Mouse (Mus musculus): ENCODE results near the gene Susd2. TPM values are rescaled to one million over a fixed set of nuclear protein-coding genes. Genes with fewer than 3 reads are reported as not detected.

The Susd2 gene
- total RNA-seq, 2 experiments from 2014 or later: 0.94 to 2.3 TPM

DNA sequence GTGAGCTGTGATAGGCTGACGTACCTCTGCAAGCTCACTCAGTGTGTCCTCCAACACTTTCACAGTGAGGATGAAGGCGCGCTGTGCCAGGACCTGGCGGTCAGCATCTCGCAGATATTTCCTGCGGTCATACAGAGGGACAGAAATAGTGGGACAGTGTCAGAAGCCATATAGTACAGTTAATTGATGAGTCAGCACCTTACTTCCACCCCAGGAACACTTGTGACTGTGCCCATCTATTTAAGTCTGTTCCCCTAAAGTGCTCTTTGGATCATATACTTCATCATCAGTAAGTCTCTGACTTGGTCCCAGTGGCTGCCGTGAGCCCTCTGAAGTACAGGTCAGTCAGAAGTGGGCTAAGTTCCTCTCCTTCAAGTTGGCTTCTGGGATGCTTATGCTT is 14.0 kb upstream of the Susd2 start:
- ATAC-seq (replicated peaks; ENCODE audit: low FRiP score, low TSS enrichment, poor library complexity, severe bottlenecking): no peak

DNA sequence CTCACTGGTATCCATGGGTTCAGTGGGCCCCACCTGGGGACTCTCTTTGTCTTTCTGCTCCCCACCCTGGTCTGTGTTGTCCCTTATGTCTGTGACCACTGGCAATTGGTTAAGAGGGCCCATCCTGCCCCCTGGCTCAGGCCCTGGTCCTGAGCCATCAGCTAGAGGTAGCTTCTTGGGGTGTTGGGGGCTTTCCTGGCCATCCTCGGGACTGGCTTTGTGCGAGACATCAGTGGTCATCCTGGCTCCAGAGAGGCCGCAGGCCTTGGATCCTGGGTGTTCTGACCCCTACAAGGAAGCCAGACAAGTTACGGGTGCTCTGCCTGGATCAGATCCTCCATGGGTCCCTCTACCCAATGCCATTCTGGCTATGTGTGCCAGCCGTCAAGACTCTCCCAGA is 13.4 kb upstream of the Susd2 start:
- no peak for ATAC-seq (replicated peaks; ENCODE audit: low FRiP score, low TSS enrichment, poor library complexity, severe bottlenecking)

DNA sequence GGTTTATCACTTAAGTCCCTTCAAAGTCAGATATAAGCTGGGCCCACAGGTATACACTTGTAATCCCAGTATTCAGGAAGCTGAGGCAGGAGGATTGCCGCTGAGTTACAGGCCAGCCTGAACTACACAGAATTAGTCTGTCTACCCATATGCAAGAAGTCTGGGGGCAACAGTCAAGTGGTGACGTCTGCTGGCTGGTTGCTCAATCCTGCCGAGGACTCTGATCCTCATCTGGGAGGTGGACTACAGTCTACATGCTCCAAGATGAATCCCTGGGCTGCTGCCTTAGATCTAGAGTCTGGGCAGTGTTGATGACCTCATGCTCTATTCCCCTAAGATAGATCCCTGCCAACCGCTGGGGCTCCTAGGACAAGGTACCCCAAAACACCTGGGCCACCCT is 10.2 kb upstream of the Susd2 start:
- no peak for ATAC-seq (replicated peaks; ENCODE audit: low FRiP score, low TSS enrichment, poor library complexity, severe bottlenecking)

DNA sequence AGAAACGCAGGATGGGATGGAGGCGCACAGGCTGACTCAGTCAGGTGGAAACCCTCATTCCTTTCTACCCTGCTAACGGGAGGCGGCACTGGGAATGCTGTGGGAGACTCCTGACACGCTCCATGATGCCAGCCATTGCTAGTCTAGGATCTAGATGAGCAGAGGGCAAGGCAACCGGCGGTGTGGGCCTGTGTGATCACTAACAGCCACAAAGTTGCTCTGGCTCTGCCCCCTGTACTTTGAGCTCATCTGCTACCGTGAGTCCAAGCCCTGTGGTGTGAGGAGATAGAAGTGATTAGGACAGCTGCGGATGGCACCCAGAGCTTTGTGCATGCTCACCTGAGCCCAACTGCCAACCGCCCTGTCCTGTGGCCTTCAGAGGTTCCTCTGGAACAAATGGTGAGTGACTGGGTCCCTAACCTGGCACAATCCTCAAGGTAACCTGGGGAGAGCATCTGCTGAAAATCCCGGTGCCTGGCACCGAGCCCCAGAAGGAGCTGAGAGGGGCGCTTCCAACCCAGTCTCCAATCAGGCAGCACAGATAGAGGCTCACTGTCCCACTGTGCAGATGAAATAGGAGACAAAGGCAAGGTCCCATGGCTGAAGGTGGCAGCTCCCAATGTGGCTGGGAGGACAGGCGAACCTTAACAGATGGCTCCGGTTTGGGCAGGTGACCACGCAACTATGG is 7.7 kb upstream of the Susd2 start:
- no peak for ATAC-seq (replicated peaks; ENCODE audit: low FRiP score, low TSS enrichment, poor library complexity, severe bottlenecking)

DNA sequence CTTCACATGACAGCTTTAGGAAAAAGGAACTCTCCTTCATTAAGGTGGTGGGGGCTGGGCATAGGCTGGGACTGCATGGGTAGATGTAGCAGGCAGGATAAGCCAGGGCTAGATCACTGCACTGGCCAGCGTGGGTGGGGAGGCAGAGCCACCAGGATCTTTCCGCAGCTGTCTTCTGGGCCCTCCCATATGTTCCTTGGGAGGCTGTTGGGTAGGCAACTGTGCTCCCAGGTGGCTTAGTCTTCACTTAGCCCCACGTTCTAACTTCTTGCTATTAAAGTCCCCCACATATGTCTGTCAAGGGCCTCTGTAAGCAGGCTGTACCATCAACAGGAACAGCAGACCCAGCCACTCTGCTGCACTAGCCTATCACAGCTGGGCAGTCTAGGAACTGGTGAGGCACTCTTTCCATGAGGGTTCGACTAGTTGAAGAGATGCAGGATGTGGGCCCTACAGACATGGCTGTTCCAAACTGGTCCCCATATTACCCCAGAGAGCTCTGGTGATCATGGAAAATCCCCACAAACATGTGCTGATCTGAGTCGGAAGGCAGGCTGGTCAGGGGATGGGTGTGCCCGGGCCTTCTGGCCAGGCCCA is 6.6 kb upstream of the Susd2 start:
- no peak for ATAC-seq (replicated peaks; ENCODE audit: low FRiP score, low TSS enrichment, poor library complexity, severe bottlenecking)

DNA sequence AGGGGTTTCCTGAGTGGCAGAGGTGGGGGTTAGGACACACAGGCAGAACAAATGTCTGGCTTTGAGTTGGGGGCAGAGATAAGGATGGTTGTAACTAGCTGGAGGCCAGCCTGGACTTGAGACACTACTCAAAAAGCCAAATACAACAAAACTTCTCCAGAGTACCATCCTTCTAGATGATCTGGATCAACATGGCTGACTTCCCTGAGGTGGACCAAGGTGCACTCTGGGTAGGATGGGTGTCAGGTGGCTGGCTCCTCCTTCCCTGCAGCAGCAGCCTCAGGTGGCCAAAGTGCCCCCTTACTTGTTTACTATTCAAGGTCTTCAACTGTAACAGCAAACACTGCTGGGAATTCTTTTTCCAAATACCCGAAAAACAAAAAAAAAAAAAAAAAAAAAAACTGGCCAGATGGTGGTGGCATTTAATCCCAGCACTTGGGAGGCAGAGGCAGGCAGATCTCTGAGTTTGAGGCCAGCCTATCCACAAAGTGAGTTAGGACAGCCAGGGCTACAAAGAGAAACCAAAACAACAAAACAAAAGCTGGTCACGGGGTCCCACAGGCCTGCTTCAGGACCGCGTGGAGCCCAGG is 5.7 kb upstream of the Susd2 start:
- no peak for ATAC-seq (replicated peaks; ENCODE audit: low FRiP score, low TSS enrichment, poor library complexity, severe bottlenecking)

DNA sequence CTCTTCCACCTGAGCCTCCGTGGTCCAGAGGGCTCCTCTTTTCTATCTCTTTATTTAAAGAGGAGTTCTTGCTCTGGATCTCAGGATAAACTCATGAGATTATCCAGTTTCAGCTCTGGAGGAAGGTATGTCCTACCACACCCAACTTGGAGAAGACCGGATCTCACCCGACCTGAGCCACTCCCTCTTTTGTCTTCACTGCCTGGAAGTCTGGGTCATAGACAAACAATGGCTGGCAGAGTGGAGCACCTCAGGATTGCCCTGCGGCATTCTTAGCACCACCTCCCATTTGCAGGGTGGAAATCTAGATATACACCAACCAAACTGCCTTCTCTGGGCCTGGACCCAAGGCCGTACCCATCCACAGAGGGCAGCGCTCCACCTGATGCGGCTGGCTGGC is 5.2 kb upstream of the Susd2 start:
- no peak for ATAC-seq (replicated peaks; ENCODE audit: low FRiP score, low TSS enrichment, poor library complexity, severe bottlenecking)

DNA sequence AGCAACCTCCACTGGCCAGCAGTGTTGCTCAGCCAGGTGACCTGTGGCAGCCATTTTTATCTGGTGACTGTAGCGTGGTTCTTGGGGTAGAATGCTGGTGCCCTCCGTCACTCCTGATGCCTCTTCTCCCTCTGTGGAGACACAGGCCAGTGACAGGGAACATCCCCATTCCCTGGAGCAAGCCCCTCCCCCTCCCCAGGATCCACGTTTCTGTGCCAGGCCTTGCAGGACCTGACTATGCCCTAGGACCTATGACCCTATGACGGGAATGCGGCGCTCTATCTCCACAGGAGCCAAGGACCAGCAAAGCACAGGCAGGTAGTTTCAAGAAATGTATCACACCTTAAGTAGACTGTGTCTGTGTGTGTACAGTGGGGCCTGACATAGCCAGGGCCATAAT is 4.3 kb upstream of the Susd2 start:
- ATAC-seq (replicated peaks; ENCODE audit: low FRiP score, low TSS enrichment, poor library complexity, severe bottlenecking): no peak

DNA sequence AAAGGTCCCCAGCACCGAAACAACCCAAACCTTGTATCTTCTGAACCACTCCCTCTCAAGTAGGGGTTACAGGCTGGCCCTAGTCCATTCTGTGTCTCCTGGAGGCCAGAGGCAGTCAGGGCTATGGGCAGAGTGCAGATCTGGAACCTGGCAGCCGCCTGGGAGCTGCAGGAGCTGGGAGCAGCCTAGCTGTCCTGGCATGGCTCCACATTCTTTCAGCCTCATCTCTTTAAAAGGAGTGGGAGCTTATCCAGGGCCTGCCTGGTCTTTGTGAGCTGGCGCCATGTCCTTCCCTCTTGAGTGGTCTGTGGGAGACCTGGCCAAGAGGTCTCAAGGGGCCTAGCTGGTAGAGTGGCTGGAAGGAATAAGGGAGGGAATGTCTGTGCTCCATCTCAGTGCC is 3.6 kb upstream of the Susd2 start:
- no peak for ATAC-seq (replicated peaks; ENCODE audit: low FRiP score, low TSS enrichment, poor library complexity, severe bottlenecking)

DNA sequence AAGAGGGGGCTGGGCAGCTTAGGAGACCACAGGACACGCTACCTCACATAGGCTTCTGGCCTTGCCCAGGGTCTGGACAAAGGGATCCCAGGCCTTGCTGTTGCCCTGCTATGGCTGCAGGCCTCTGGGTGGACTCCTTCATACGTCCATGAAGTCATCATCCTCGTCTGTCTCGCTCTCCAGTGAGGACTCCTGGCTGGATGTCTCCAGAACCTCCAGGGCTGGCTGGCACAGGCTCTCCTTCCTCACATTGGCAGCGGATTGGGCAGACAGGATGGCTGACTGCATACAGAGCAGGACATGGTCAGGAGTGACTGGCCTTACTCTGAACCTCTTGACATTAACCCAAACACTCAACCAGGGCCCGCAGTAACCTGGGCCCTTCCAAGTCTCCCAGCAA is 2.6 kb upstream of the Susd2 start:
- ATAC-seq (replicated peaks; ENCODE audit: low FRiP score, low TSS enrichment, poor library complexity, severe bottlenecking): no peak

DNA sequence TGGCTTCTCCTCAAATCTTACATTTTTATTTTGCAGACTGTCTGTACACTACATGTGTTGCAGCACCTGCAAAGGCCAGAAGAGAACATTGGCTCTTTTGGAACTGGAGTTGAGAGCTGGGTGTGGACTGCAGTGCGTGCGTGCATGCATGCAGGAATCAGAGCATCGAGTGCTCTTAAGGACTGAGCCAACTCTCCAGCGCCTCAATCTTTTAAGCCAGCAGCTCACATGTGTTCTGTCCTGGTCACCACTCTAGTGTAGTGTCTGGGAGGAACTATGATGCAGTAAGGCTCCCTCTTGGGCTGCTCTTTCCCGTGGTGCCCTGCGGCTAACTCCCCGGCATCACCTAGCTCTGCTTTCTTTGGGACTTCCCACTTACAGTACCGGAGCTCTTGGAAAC is 1.8 kb upstream of the Susd2 start:
- ATAC-seq (replicated peaks; ENCODE audit: low FRiP score, low TSS enrichment, poor library complexity, severe bottlenecking): no peak

DNA sequence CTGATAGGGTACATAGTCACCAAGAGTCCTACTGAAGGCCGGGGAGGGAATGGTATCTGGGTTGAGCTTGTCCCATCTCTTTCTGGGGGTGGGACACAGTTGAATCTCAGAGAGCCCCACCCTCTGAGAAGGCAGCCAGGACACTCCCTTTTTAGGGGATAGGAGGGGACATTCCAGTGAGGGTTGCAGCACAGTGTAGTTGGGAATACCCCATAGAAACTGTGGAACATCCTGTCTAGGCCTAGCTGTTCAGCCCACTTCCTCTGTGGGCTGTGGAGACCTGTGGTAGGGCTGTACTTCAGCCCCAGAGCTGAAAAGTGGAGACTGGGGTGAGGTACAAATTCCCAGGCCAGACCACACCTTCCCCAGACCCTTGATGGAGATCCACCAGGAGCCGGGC is 917 bp downstream of the Susd2 start:
- no peak for ATAC-seq (replicated peaks; ENCODE audit: low FRiP score, low TSS enrichment, poor library complexity, severe bottlenecking)

DNA sequence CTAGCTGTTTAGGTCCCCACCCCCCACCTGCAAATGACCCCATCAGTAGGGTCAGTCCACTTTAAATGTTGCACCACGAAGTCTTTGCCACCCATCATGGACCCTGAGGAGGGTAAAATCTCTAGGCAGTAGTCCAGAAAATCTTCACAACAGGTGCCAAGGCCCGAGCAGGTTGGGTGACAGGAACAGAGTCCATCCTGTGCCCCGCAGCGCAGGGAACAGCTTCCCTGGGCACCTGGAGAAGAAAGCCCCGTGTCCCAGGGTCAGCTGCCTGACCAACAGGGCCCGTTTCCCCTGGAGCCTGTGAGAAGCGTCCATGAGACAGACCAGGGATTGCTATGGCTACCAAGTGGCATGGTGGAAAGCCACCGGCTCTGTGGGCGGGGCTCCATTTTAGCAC is 1.4 kb downstream of the Susd2 start:
- no peak for ATAC-seq (replicated peaks; ENCODE audit: low FRiP score, low TSS enrichment, poor library complexity, severe bottlenecking)

DNA sequence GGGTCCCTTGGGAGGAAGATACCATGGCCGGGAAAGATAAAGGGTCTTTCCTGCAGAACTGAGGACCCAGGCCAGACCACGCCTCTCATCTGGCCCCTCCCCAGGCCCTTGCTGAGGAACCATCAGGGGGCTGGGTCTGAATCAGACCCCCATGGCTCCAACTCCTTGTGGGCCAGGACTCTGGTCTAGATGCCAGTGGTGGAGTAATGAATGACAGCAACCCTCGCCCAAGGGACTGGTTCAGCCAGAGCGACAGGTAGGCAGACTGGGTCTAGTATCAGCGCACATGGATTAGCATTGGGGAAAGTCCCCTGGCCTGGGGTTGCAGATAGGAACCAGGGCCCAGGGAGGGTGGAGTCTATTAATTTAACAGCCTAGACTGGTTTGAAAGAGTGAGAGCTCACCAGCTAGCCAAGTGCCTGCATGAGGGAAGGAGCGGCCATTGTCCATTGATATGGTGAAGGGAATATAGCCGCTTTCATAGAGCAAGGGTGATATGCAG is 2.0 kb downstream of the Susd2 start:
- ATAC-seq (replicated peaks; ENCODE audit: low FRiP score, low TSS enrichment, poor library complexity, severe bottlenecking): peak; percentile 65

DNA sequence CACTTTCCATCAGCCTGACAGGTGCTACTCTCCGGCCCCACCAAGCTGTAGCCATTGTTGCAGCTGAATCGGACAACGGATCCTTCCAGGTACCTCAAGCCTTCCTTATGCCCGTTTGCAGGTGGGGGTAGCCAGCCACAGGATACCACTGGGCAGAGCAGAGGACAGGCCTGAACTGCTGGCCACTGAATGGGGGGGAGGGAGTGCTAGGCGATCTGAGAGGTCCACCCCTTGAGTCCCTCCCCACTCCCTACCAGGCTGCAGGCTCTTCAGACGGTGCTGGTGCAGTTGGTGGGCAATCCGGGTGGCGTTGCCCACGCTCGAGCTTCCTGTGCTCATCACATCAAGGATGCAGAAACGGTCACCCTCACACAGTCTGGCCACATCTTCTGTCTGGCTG is 6.1 kb downstream of the Susd2 start:
- no peak for ATAC-seq (replicated peaks; ENCODE audit: low FRiP score, low TSS enrichment, poor library complexity, severe bottlenecking)

DNA sequence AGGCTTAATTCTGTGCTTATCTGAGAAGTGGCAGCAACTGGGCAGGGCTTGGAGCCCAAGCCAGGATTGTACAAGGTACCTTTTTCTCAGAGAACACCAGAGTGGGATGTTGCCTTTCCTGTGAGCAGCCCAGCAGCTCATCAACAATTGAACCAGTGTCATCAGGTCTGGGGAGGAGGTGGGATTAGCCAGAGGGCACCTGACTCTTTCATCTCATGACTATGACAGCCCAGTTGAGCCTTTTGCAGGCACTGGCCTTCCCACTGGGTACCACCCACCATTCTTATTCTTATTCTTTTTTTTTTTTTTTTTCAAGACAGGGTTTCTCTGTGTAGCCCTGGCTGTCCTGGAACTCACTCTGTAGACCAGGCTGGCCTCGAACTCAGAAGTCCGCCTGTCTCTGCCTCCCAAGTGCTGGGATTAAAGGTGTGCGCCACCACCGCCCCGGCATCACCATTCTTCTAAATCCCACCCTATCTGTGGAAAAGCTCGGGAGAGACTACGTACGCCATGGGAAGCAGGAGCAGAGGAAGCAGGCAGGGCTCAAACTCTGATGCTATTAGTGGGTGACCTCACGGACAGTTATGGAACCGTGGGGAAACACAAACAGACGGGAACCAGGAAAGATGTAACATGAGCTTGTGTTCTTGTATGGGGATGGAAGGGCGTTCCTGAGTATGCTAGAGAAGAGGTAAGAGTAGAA is 7.6 kb downstream of the Susd2 start:
- ATAC-seq (replicated peaks; ENCODE audit: low FRiP score, low TSS enrichment, poor library complexity, severe bottlenecking): no peak

DNA sequence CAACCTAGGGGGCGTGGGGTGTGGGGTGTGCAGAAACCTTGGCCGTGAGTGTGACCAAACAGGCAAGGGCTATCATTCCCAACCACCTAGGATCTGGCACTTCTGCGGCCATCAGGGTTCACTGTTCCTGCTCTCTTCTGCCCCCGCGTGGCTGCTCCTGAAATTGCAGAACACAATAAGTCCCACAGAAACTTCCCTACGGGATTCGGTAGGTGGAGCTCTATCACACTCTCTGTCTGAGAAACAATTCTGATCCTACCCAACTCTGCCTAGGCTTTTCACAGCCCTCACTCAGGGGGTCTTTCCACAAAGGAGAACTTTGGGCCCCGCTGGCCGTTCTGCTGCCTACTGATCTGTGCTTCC is 8.1 kb downstream of the Susd2 start:
- peak; percentile 76 for ATAC-seq (replicated peaks; ENCODE audit: low FRiP score, low TSS enrichment, poor library complexity, severe bottlenecking)

DNA sequence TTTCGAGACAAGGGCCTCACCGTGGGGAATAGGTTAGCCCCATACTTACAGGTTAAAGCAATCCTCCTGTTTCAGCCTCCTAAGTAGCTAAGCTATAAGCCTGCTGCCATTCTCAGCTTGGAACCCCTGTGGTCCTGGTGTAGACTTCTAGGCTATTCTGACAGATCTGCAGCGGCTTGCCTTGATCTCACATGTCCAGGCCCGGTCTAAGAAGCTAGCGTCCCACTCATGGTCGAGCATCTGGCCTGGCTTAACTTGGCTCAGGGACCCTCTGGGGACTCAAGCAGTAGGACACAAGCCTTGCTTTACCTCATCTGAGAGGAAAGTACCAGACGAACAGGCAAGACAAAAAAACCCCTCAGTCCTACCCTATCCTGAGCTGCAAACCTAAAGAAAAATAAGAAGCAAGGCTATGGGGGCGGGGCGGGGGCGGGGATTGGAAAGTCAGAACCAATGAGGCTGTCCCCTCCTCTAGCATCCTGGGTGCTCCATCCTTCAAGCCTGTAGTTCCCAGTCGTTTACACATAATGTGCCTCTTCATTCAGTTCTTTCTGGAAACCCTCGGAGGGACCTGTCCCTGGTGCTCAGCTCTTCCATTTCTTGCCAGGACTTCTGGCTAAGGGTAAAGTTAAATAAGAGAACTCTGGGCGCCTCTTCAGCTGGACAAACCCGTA is 8.7 kb downstream of the Susd2 start:
- no peak for ATAC-seq (replicated peaks; ENCODE audit: low FRiP score, low TSS enrichment, poor library complexity, severe bottlenecking)

DNA sequence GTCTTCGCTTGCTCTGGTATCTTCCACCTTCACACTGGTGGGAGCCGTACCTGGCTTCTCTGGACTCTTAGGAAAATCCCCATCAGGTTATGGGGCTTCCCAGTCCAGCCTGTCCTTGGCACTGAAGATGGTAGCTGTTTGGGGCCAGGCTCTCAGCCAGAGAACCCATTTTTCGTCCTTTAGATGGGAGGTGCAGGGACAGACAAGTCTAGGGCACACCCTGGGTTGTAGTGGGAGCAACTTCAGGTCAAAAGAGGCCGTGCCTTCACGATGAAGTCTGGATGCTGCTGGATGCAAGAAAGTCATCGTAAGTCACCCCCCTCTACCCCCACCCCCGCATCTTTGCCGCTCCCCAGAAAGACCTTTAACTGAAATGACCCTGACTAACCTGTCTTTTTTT is 9.2 kb downstream of the Susd2 start:
- ATAC-seq (replicated peaks; ENCODE audit: low FRiP score, low TSS enrichment, poor library complexity, severe bottlenecking): no peak

DNA sequence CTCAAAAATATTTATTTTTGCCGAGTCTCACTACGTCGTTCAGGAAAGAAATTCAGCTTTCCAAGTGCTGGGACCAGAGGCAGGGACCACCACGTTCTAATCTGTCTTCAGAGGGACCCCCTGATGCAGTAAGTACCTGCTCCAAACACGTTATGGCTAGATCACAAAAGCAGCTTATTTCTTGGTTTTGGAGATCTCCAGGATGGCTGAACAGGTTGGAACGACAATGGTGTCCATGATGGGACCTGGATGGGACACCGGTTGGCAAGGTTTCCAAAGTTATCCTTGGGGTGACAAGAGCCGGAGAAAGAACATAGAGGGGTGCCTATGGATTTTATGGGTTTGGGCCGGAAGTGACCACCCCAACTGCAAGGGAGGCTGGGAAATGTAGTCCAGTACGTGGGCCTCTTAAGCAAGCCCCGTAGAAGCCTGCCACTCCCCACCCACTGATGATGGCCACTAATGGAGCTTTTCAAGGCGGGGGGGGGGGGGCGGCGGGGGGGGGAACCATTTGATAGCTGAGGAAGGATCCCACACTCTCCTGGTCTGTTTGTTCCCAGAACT is 10.2 kb downstream of the Susd2 start:
- ATAC-seq (replicated peaks; ENCODE audit: low FRiP score, low TSS enrichment, poor library complexity, severe bottlenecking): no peak

Data from megakaryocyte-erythroid progenitor cell, adult 5-6 weeks (primary cell).